Mouse (Mus musculus): ENCODE results near the gene Cd6.

Cd6 gene

GRCm38 (mm10) chr19:10763381-10764031 is 66.4 kb downstream of the Cd6 start:
- no peak for DNase-seq (ENCODE audit: low spot score)

GRCm38 (mm10) chr19:10762468-10762867 is 67.4 kb downstream of the Cd6 start:
- no peak for DNase-seq (ENCODE audit: low spot score)

GRCm38 (mm10) chr19:10761794-10762415 is 68.0 kb downstream of the Cd6 start:
- DNase-seq (ENCODE audit: low spot score), result no peak

- no peak for DNase-seq (ENCODE audit: low spot score)
Measured at GRCm38 (mm10) chr19:10759983-10760831, 69.7 kb downstream of the Cd6 start.

GRCm38 (mm10) chr19:10759525-10759924 is 70.3 kb downstream of the Cd6 start:
- DNase-seq (ENCODE audit: low spot score), result no peak

- peak; percentile 10 for DNase-seq (ENCODE audit: low spot score)
Measured at GRCm38 (mm10) chr19:10758708-10759107, 71.2 kb downstream of the Cd6 start.

GRCm38 (mm10) chr19:10757526-10757925 is 72.3 kb downstream of the Cd6 start:
- no peak for DNase-seq (ENCODE audit: low spot score)

GRCm38 (mm10) chr19:10757125-10757524 is 72.7 kb downstream of the Cd6 start:
- DNase-seq (ENCODE audit: low spot score), result no peak

- no peak for DNase-seq (ENCODE audit: low spot score)
Measured at GRCm38 (mm10) chr19:10752646-10753045, 77.2 kb downstream of the Cd6 start.

GRCm38 (mm10) chr19:10752106-10752505 is 77.8 kb downstream of the Cd6 start:
- no peak for DNase-seq (ENCODE audit: low spot score)

GRCm38 (mm10) chr19:10751607-10752006 is 78.3 kb downstream of the Cd6 start:
- no peak for DNase-seq (ENCODE audit: low spot score)

GRCm38 (mm10) chr19:10750161-10750560 is 79.7 kb downstream of the Cd6 start:
- DNase-seq (ENCODE audit: low spot score), result no peak

GRCm38 (mm10) chr19:10749295-10749694 is 80.6 kb downstream of the Cd6 start:
- DNase-seq (ENCODE audit: low spot score), result no peak

GRCm38 (mm10) chr19:10748401-10749102 is 81.3 kb downstream of the Cd6 start:
- DNase-seq (ENCODE audit: low spot score), result no peak

GRCm38 (mm10) chr19:10747718-10748117 is 82.1 kb downstream of the Cd6 start:
- no peak for DNase-seq (ENCODE audit: low spot score)

- DNase-seq (ENCODE audit: low spot score), result no peak
Measured at GRCm38 (mm10) chr19:10747182-10747581, 82.7 kb downstream of the Cd6 start.

GRCm38 (mm10) chr19:10742565-10742964 is 87.3 kb downstream of the Cd6 start:
- DNase-seq (ENCODE audit: low spot score), result no peak

- no peak for DNase-seq (ENCODE audit: low spot score)
Measured at GRCm38 (mm10) chr19:10742145-10742544, 87.7 kb downstream of the Cd6 start.

GRCm38 (mm10) chr19:10740641-10741440 is 89.0 kb downstream of the Cd6 start:
- no peak for DNase-seq (ENCODE audit: low spot score)

GRCm38 (mm10) chr19:10739916-10740315 is 89.9 kb downstream of the Cd6 start:
- DNase-seq (ENCODE audit: low spot score), result no peak
